Mouse (Mus musculus): ENCODE results near the gene Cyp11a1. TPM values are rescaled to one million over a fixed set of nuclear protein-coding genes. Genes with fewer than 3 reads are reported as not detected.

Gene Cyp11a1
- polyA plus RNA-seq, 1 experiment from 2014 or later, result 0.45 TPM

- H3K4me3 ChIP-seq (replicated peaks), result no peak overlapping the region
- H3K27me3 ChIP-seq, result peaks cover 30% of the 10 kb centered on the region
- H3K4me2 ChIP-seq, result no peak overlapping the region
- H3K36me3 ChIP-seq (replicated peaks), result no peaks in the 10 kb centered on the region
- H3K9ac ChIP-seq, result no peak overlapping the region
- peak; percentile 80 for ATAC-seq (ENCODE audit: low FRiP score)
- H3K27ac ChIP-seq, result peak overlapping the region; percentile 50; the same call in 1 of the 2 replicates
- no peaks in the 10 kb centered on the region for H3K9me3 ChIP-seq
- H3K4me1 ChIP-seq, result peaks cover 46% of the 10 kb centered on the region
- 19% methylated on average over 19 of the region's 19 CpGs for WGBS
Observed at GRCm38 (mm10) chr9:58038500-58039168, 32.4 kb downstream of the Cyp11a1 start.

DNA sequence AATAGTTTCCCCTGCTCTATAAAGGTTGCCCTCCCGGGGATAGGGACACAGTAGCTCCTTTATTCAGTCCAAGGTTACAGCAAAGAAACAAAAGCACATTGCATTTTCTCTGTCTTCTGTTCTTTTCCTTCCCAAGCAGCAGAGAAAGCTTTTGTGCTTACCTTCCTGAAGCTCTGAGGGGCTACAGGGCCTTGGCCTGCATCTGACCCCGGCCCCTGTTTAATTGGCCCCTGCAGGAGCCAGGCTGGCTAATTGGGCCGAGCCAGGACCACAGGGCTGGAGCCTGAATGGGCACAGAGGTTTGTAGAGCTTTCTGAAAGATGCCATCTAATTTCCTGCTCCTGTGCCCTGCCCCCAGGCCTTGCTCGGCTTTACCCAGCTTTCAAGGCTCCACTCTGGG is 34.8 kb downstream of the Cyp11a1 start:
- WGBS, result 5% methylated on average over 4 of the region's 4 CpGs
- Histone ChIP-seq H3K9ac (peak overlapping the region; percentile 8; the same call in 1 of the 2 replicates), H3K36me3 (replicated peaks) (no peaks in the 10 kb centered on the region), H3K27ac (peak overlapping the region; percentile 95), H3K4me2 (no peak overlapping the region), H3K9me3 (no peaks in the 10 kb centered on the region), H3K27me3 (peaks cover 24% of the 10 kb centered on the region), H3K4me1 (peaks cover 70% of the 10 kb centered on the region), H3K4me3 (replicated peaks) (no peak overlapping the region)
- ATAC-seq (ENCODE audit: low FRiP score), result no peak; the same call in 1 of the 2 replicates

GRCm38 (mm10) chr9:58042391-58042790 is 36.2 kb downstream of the Cyp11a1 start:
- 0 out of 2 replicates have a peak overlapping the region, but pooled peaks have one; percentile 0 for H3K9ac ChIP-seq
- H3K27me3 ChIP-seq, result peaks cover 15% of the 10 kb centered on the region
- H3K36me3 ChIP-seq (replicated peaks), result no peaks in the 10 kb centered on the region
- H3K27ac ChIP-seq, result peak overlapping the region; percentile 95
- H3K9me3 ChIP-seq, result no peaks in the 10 kb centered on the region
- peaks cover 84% of the 10 kb centered on the region for H3K4me1 ChIP-seq
- no peak overlapping the region for H3K4me3 ChIP-seq (replicated peaks)
- 0 out of 2 replicates have a peak overlapping the region, but pooled peaks have one; percentile 5 for H3K4me2 ChIP-seq
- WGBS, result 12% methylated on average over 10 of the region's 10 CpGs
- ATAC-seq (ENCODE audit: low FRiP score), result no peak

DNA sequence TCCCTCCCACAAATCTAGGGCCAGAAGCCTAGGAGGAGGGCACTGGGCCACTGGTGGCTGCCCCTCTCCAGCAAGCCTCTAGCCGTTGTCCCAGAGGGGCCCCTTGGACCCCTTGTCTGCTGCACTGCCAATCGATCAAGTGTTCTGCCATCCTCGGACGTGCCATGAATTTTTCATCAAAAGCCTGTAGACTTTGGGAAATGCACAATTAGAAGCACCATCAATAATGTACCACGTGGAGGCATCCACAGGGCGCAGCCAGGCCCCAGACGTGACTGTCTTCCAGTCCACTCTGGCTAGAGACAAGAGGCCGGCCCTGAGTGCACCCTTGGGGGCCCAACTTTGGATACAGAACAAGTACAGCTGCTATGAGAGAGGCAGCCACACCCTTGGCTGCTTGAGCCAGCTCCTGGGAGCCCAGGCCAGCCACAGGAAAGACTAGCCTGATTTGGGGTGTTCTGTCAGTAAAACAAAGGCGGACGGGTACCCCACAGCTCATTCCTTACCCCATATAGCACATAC is 37.3 kb downstream of the Cyp11a1 start:
- no peaks in the 10 kb centered on the region for H3K36me3 ChIP-seq (replicated peaks)
- H3K9ac ChIP-seq, result no peak overlapping the region; the same call in 1 of the 2 replicates
- peaks cover 96% of the 10 kb centered on the region for H3K4me1 ChIP-seq
- ATAC-seq (ENCODE audit: low FRiP score), result no peak
- H3K27ac ChIP-seq, result peak overlapping the region; percentile 95
- 0 out of 2 replicates have a peak, but pooled peaks cover 7% of the 10 kb centered on the region for H3K27me3 ChIP-seq
- no peak overlapping the region for H3K4me3 ChIP-seq (replicated peaks)
- H3K4me2 ChIP-seq, result no peak overlapping the region
- H3K9me3 ChIP-seq, result no peaks in the 10 kb centered on the region
- WGBS, result 81% methylated on average over 10 of the region's 10 CpGs

- H3K9ac ChIP-seq, result peak overlapping the region; percentile 25; the same call in 1 of the 2 replicates
- 11% methylated on average over 10 of the region's 10 CpGs for WGBS
- no peaks in the 10 kb centered on the region for H3K27me3 ChIP-seq
- peak overlapping the region; percentile 95 for H3K27ac ChIP-seq
- ATAC-seq (ENCODE audit: low FRiP score), result peak; percentile 54
- H3K4me3 ChIP-seq (replicated peaks), result no peak overlapping the region
- H3K36me3 ChIP-seq (replicated peaks), result no peaks in the 10 kb centered on the region
- peaks cover 99% of the 10 kb centered on the region for H3K4me1 ChIP-seq
- H3K4me2 ChIP-seq, result peak overlapping the region; percentile 22; the same call in 1 of the 2 replicates
- no peaks in the 10 kb centered on the region for H3K9me3 ChIP-seq
Observed at GRCm38 (mm10) chr9:58044828-58045227, 38.6 kb downstream of the Cyp11a1 start.

DNA sequence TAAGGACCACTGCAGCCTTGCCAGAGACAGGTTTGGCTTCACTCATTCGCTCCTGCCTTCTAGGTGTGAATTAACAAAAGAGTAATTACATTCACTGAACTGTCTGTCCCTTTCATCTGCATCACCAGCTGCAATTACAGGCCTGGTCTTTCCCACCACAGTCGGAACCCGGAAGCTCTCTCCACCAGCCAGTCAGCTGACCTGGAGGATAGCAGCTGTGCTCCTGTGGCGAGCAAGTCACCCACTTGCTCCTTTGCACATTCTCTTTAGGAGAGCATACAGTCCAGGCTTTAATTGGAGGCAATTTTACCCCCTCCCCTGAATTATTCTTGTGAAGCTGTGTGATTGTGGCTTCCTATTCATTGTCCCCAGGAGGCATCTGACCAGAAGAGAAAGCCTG is 39.4 kb downstream of the Cyp11a1 start:
- no peaks in the 10 kb centered on the region for H3K36me3 ChIP-seq (replicated peaks)
- H3K9me3 ChIP-seq, result no peaks in the 10 kb centered on the region
- WGBS, result 11% methylated on average over 4 of the region's 4 CpGs
- H3K9ac ChIP-seq, result peak overlapping the region; percentile 25; the same call in 1 of the 2 replicates
- peaks cover 5% of the 10 kb centered on the region; the same call in 1 of the 2 replicates for H3K27me3 ChIP-seq
- no peak overlapping the region for H3K4me2 ChIP-seq
- peaks cover 99% of the 10 kb centered on the region for H3K4me1 ChIP-seq
- peak overlapping the region; percentile 95 for H3K27ac ChIP-seq
- ATAC-seq (ENCODE audit: low FRiP score), result peak; percentile 10; the same call in 1 of the 2 replicates
- no peak overlapping the region for H3K4me3 ChIP-seq (replicated peaks)

- ATAC-seq (ENCODE audit: low FRiP score), result no peak
- peak overlapping the region; percentile 95 for H3K27ac ChIP-seq
- no peaks in the 10 kb centered on the region for H3K9me3 ChIP-seq
- no peak overlapping the region for H3K4me2 ChIP-seq
- peaks cover 18% of the 10 kb centered on the region; the same call in 1 of the 2 replicates for H3K27me3 ChIP-seq
- WGBS, result 85% methylated on average over 10 of the region's 10 CpGs
- peaks cover 97% of the 10 kb centered on the region for H3K4me1 ChIP-seq
- no peaks in the 10 kb centered on the region for H3K36me3 ChIP-seq (replicated peaks)
- H3K9ac ChIP-seq, result no peak overlapping the region
- no peak overlapping the region for H3K4me3 ChIP-seq (replicated peaks)
Observed at GRCm38 (mm10) chr9:58047061-58047460, 40.9 kb downstream of the Cyp11a1 start.

DNA sequence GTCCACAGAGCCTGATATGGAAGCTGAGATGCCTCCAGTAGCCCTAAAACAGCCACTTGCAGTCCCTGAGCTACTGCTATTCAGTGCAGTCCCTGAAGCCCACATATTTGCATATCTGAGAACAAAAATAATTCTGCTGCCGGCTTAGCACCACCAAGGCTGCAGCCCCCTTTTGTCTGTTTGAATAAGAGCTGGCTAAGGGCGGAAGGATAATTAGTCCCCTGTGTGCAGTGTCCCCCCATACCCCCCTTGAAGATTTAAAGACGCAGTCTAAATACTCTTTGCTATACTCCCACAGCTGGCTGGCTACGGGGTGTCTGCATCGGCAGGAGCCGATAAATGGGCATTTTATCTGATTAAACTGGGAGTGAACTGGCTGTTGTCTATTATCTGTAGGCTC is 42.4 kb downstream of the Cyp11a1 start:
- peak; percentile 63 for ATAC-seq (ENCODE audit: low FRiP score)
- peaks cover 97% of the 10 kb centered on the region for H3K4me1 ChIP-seq

DNA sequence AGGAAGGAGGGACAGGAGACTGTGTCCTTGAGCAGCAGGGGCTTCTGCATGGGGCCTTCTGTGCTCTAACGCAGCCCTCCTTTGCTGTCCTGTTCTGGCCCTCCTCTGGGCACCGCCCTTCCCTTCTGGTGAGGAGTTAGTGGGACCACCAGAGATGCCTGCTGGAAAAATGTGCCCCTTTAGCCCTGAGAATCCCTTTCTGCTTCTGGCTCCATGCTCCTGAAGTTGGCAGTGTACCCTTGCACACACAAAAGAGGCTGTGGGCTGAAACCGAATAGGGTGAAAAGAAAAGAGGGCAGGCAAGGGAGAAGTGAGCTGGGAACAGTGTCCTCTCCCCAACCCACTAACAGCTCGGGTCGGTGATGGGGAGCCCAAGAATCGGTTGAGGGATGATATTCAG is 43.0 kb downstream of the Cyp11a1 start:
- WGBS, result 17% methylated on average over 6 of the region's 6 CpGs
- peaks cover 18% of the 10 kb centered on the region; the same call in 1 of the 2 replicates for H3K27me3 ChIP-seq
- H3K36me3 ChIP-seq (replicated peaks), result no peaks in the 10 kb centered on the region
- peak overlapping the region; percentile 23 for H3K4me2 ChIP-seq
- H3K4me1 ChIP-seq, result peaks cover 97% of the 10 kb centered on the region
- H3K9me3 ChIP-seq, result no peaks in the 10 kb centered on the region
- 0 out of 2 replicates have a peak overlapping the region, but pooled peaks have one; percentile 17 for H3K9ac ChIP-seq
- peak; percentile 21; the same call in 1 of the 2 replicates for ATAC-seq (ENCODE audit: low FRiP score)
- H3K4me3 ChIP-seq (replicated peaks), result no peak overlapping the region
- peak overlapping the region; percentile 95 for H3K27ac ChIP-seq

More for the DNA sequence above, 42.4 kb downstream of the Cyp11a1 start:
- WGBS, result 4% methylated on average over 6 of the region's 6 CpGs
- H3K27ac ChIP-seq, result peak overlapping the region; percentile 95
- H3K9me3 ChIP-seq, result no peaks in the 10 kb centered on the region
- H3K27me3 ChIP-seq, result peaks cover 18% of the 10 kb centered on the region; the same call in 1 of the 2 replicates
- no peak overlapping the region for H3K4me3 ChIP-seq (replicated peaks)
- peak overlapping the region; percentile 23 for H3K4me2 ChIP-seq
- no peaks in the 10 kb centered on the region for H3K36me3 ChIP-seq (replicated peaks)
- no peak overlapping the region; the same call in 1 of the 2 replicates for H3K9ac ChIP-seq

GRCm38 (mm10) chr9:58049861-58050260 is 43.6 kb downstream of the Cyp11a1 start:
- Histone ChIP-seq H3K27ac (peak overlapping the region; percentile 95), H3K4me1 (peaks cover 97% of the 10 kb centered on the region), H3K36me3 (replicated peaks) (no peaks in the 10 kb centered on the region), H3K4me2 (no peak overlapping the region), H3K9me3 (no peaks in the 10 kb centered on the region), H3K9ac (no peak overlapping the region), H3K27me3 (peaks cover 18% of the 10 kb centered on the region; the same call in 1 of the 2 replicates), H3K4me3 (replicated peaks) (no peak overlapping the region)
- whole genome bisulfite sequencing, result 75% methylated on average over 7 of the region's 7 CpGs
- ATAC-seq (ENCODE audit: low FRiP score), result no peak

GRCm38 (mm10) chr9:58051937-58052336 is 45.7 kb downstream of the Cyp11a1 start:
- Histone ChIP-seq H3K4me1 (peaks cover 90% of the 10 kb centered on the region), H3K4me2 (no peak overlapping the region), H3K9ac (no peak overlapping the region), H3K9me3 (no peaks in the 10 kb centered on the region), H3K36me3 (replicated peaks) (no peaks in the 10 kb centered on the region), H3K27me3 (peaks cover 25% of the 10 kb centered on the region; the same call in 1 of the 2 replicates), H3K27ac (peak overlapping the region; percentile 53), H3K4me3 (replicated peaks) (no peak overlapping the region)
- no peak for ATAC-seq (ENCODE audit: low FRiP score)
- 28% methylated on average over 5 of the region's 5 CpGs for WGBS

GRCm38 (mm10) chr9:58053102-58053501 is 46.9 kb downstream of the Cyp11a1 start:
- H3K4me2 ChIP-seq, result no peak overlapping the region
- H3K27me3 ChIP-seq, result peaks cover 28% of the 10 kb centered on the region; the same call in 1 of the 2 replicates
- peak overlapping the region; percentile 79 for H3K27ac ChIP-seq
- 14% methylated on average over 3 of the region's 3 CpGs for WGBS
- no peaks in the 10 kb centered on the region for H3K9me3 ChIP-seq
- H3K9ac ChIP-seq, result no peak overlapping the region
- peaks cover 78% of the 10 kb centered on the region for H3K4me1 ChIP-seq
- peak; percentile 24; the same call in 1 of the 2 replicates for ATAC-seq (ENCODE audit: low FRiP score)
- H3K4me3 ChIP-seq (replicated peaks), result no peak overlapping the region
- H3K36me3 ChIP-seq (replicated peaks), result no peaks in the 10 kb centered on the region
